Mouse (Mus musculus): ENCODE data around the gene Atp10a.
A peak's percentile ranks its signal among the peaks of the same experiment; 100 is the strongest.

Atp10a gene

GRCm38 (mm10) chr7:58742009-58742408 lies 86.0 kb downstream of the Atp10a start:
- Histone ChIP-seq H3K27me3 (ENCODE audit: control insufficient read depth, insufficient read depth, low read length, poor library complexity, severe bottlenecking) (no peaks in the 10 kb centered on the region), H3K36me3 (ENCODE audit: control insufficient read depth, insufficient read depth, low read length, poor library complexity, severe bottlenecking) (no peaks in the 10 kb centered on the region)
- DNase-seq (ENCODE audit: low read depth, low spot score), result no peak

DNA sequence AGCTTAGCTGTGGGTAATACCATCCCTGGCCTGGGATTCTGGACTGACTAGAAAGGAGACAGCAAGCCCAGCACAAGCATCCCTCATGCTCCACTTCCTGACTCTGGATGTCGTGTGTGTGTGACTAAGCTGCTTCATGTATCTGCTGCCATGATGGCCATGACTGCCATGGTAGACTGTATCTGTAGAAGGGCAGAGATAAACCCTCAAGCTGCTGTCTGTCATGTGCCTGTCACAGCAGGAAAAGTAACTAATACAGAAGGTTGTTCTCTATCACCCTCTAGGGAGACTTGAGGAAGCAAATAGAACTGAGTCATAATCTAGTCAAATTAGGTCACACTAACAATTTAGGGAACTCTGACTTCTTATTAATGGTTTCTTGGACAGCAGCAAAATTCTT lies 86.7 kb downstream of the Atp10a start:
- Histone ChIP-seq H3K27me3 (ENCODE audit: control insufficient read depth, insufficient read depth, low read length, poor library complexity, severe bottlenecking) (no peaks in the 10 kb centered on the region), H3K36me3 (ENCODE audit: control insufficient read depth, insufficient read depth, low read length, poor library complexity, severe bottlenecking) (no peaks in the 10 kb centered on the region)
- peak; percentile 42 for DNase-seq (ENCODE audit: low read depth, low spot score)

DNA sequence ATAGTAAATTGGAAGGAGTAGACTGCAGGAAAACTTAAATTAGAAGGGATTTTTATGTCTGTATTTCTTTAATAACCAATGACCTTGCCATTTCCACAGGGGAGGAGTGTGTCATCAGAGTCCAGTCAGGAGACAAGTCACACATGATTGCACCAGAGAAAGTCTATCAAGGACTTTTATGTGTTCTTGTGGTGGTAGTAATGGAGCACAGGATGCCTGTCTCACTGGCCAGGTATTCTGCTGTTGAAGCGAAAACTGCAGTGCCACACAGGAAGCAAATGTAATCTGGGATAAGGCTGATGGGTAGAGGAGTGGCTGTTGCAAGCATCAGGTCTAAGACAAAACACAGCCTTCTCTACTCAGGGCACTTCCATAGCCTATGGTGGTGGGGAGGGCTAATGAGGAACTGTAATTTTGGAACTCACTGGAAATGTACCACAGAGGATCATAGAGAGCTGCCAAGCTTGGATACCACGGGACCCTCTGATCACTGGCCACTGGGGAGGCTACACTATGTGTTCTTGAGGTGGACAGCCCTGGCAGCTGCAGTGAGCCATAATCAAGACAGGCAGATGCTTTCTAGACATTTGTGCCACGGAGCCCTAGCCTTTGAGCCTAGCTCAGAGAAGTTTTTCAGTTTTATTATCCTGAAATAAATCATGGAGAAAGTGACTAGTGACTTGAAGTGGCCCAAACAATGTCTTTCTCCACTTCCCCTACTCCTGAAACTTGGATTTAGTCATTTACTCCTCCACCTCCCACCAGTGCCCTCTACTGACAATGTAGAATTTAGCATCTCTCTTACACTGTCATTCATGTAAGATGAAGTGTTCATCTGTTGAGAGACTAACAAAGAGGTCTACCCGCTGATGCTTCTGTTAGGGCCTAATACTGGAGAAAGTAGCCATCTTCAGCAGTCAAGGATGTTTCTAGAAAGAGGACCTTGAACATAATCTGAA lies 87.7 kb downstream of the Atp10a start:
- H3K27me3 ChIP-seq (ENCODE audit: control insufficient read depth, insufficient read depth, low read length, poor library complexity, severe bottlenecking), result no peaks in the 10 kb centered on the region
- no peaks in the 10 kb centered on the region for H3K36me3 ChIP-seq (ENCODE audit: control insufficient read depth, insufficient read depth, low read length, poor library complexity, severe bottlenecking)
- DNase-seq (ENCODE audit: low read depth, low spot score), result no peak

DNA sequence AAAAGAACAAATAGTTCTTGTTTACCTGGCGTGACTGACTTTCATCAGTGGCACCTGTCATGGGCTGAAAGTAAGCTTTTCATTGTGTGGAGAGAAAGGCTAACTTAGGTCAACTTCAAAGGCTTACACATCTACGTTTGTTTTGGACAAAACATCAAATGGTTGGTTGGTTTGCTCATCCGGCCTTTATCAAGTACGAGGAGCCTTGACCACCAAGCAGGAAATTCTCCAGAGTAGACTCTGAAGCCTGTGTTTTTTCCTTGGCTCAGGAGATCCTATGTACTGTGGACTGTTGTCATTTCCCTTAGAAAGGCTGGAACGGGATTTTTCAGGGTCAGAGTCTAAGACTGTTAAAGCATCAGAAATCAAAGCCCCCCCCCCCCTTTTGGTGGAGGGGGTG lies 90.9 kb downstream of the Atp10a start:
- no peak for DNase-seq (ENCODE audit: low read depth, low spot score)
- H3K27me3 ChIP-seq (ENCODE audit: control insufficient read depth, insufficient read depth, low read length, poor library complexity, severe bottlenecking), result no peaks in the 10 kb centered on the region
- H3K36me3 ChIP-seq (ENCODE audit: control insufficient read depth, insufficient read depth, low read length, poor library complexity, severe bottlenecking), result no peaks in the 10 kb centered on the region

DNA sequence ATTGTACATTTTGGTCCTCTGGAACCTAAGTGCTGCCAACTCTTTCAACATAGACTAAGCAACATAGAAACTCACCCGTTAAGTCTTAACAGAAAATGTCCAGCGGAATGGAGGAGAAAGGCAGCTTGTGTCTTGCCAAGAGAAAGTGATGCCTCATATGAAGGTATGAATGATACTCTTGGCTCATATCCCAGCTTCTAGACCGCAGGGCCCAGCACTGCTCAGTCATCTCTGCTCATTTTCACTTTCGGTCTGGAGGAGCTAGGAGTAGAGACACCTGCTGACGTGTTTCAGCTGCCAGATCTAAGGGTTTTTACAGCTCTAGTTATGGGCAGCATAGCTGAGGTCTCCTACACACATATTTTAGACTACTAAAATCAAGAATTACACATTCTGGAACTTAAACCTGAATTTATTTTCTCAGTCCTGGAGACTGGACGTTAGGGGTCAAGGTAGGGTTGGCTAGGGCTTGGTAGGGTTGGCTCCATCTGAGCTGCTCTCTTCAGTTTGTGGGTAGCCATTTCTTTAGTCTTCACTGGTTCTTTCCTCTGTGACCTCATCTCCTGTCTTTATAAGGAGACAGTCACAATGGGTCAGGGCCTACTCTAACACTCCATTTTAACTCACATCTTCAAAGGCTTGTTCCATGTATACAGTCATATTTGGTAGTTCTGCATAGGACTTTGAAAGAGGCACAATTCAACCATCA lies 94.1 kb downstream of the Atp10a start:
- Histone ChIP-seq H3K36me3 (ENCODE audit: control insufficient read depth, insufficient read depth, low read length, poor library complexity, severe bottlenecking) (no peaks in the 10 kb centered on the region), H3K27me3 (ENCODE audit: control insufficient read depth, insufficient read depth, low read length, poor library complexity, severe bottlenecking) (no peaks in the 10 kb centered on the region)
- DNase-seq (ENCODE audit: low read depth, low spot score), result no peak

DNA sequence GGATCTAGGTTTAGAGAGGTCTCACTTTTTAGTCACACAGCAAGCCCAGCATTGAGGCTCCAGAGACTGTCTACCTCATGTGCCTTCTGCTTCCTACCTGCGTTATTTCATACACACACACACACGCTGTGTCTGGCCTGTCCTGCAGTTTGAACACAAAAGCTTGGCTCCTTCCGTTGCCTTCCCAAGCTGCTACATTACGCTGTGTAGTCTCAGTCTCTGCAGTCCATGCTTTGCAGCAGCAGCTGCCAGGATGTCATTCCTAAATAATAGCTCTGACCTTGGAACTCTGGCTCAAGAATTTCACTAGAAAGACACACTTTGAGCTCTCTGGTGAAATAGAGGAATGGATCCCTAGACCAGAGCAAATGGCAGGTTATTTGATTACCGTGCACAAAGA lies 96.1 kb downstream of the Atp10a start:
- no peaks in the 10 kb centered on the region for H3K36me3 ChIP-seq (ENCODE audit: control insufficient read depth, insufficient read depth, low read length, poor library complexity, severe bottlenecking)
- DNase-seq (ENCODE audit: low read depth, low spot score), result no peak
- H3K27me3 ChIP-seq (ENCODE audit: control insufficient read depth, insufficient read depth, low read length, poor library complexity, severe bottlenecking), result no peaks in the 10 kb centered on the region

DNA sequence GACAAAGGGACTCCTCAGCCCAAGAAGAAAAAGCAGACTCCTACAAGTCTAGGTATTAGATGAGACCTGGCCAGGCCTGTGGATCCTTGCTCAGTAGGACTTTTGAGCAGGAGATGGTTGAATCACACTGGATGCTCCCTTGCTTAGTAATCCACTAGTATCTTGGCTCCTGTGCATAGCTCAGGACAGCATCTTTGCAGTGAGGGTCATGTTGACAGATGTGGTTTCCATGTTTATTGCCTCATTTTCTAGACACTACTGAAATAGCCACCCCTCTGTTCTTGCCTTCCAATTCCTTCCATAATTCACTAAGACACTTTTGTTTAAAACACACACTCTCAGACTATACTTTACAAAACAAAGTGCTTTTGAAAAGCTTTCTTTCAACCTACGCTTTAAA lies 98.1 kb downstream of the Atp10a start:
- no peak for DNase-seq (ENCODE audit: low read depth, low spot score)
- H3K27me3 ChIP-seq (ENCODE audit: control insufficient read depth, insufficient read depth, low read length, poor library complexity, severe bottlenecking), result no peaks in the 10 kb centered on the region
- H3K36me3 ChIP-seq (ENCODE audit: control insufficient read depth, insufficient read depth, low read length, poor library complexity, severe bottlenecking), result no peaks in the 10 kb centered on the region

DNA sequence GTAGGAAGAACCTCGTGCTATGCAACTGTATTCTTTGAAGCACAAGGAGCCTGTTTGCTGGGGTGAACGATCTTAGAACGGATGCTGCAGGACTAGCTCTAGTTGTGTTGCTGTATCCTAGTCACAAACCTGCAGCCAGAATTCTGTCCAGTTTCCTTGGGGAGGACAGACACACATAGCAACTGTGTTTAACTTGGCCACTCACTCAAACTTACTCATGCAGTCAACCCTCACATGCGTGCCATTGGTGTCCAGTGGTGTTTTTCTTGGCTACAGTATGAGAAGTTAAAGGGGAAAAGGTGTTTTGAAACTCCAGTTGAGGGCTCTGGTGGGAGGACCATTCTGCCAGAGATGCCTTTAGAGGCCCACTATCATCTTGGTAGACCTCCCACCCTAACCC lies 98.6 kb downstream of the Atp10a start:
- DNase-seq (ENCODE audit: low read depth, low spot score), result no peak
- H3K27me3 ChIP-seq (ENCODE audit: control insufficient read depth, insufficient read depth, low read length, poor library complexity, severe bottlenecking), result no peaks in the 10 kb centered on the region
- no peaks in the 10 kb centered on the region for H3K36me3 ChIP-seq (ENCODE audit: control insufficient read depth, insufficient read depth, low read length, poor library complexity, severe bottlenecking)

GRCm38 (mm10) chr7:58755083-58755482 lies 99.1 kb downstream of the Atp10a start:
- DNase-seq (ENCODE audit: low read depth, low spot score), result no peak
- H3K27me3 ChIP-seq (ENCODE audit: control insufficient read depth, insufficient read depth, low read length, poor library complexity, severe bottlenecking), result no peaks in the 10 kb centered on the region
- no peaks in the 10 kb centered on the region for H3K36me3 ChIP-seq (ENCODE audit: control insufficient read depth, insufficient read depth, low read length, poor library complexity, severe bottlenecking)

GRCm38 (mm10) chr7:58755846-58756245 lies 99.9 kb downstream of the Atp10a start:
- Histone ChIP-seq H3K27me3 (ENCODE audit: control insufficient read depth, insufficient read depth, low read length, poor library complexity, severe bottlenecking) (no peaks in the 10 kb centered on the region), H3K36me3 (ENCODE audit: control insufficient read depth, insufficient read depth, low read length, poor library complexity, severe bottlenecking) (no peaks in the 10 kb centered on the region)
- no peak for DNase-seq (ENCODE audit: low read depth, low spot score)

DNA sequence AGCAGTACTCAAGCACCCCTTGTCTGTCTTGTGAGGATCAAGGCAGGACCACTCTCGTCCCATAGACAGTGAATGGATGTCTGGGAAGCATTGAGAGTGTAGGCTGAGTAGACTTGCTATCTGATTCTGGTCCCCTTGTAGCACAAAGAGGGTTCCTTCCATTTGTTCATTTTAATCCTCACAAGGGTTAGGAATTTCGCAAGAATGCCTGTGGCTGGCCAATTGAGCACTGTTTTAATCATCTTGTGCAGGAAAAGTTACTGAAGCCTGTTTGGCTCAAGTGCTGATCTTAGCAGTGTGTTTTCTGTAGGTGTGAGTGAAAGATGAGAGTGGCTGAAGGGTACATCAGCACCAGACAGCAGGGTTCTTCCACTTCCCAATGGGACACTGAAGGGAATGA lies 101.4 kb downstream of the Atp10a start:
- Histone ChIP-seq H3K27me3 (ENCODE audit: control insufficient read depth, insufficient read depth, low read length, poor library complexity, severe bottlenecking) (no peaks in the 10 kb centered on the region), H3K36me3 (ENCODE audit: control insufficient read depth, insufficient read depth, low read length, poor library complexity, severe bottlenecking) (no peaks in the 10 kb centered on the region)
- no peak for DNase-seq (ENCODE audit: low read depth, low spot score)

GRCm38 (mm10) chr7:58758396-58758795 lies 102.4 kb downstream of the Atp10a start:
- H3K27me3 ChIP-seq (ENCODE audit: control insufficient read depth, insufficient read depth, low read length, poor library complexity, severe bottlenecking), result no peaks in the 10 kb centered on the region
- no peaks in the 10 kb centered on the region for H3K36me3 ChIP-seq (ENCODE audit: control insufficient read depth, insufficient read depth, low read length, poor library complexity, severe bottlenecking)
- DNase-seq (ENCODE audit: low read depth, low spot score), result no peak

DNA sequence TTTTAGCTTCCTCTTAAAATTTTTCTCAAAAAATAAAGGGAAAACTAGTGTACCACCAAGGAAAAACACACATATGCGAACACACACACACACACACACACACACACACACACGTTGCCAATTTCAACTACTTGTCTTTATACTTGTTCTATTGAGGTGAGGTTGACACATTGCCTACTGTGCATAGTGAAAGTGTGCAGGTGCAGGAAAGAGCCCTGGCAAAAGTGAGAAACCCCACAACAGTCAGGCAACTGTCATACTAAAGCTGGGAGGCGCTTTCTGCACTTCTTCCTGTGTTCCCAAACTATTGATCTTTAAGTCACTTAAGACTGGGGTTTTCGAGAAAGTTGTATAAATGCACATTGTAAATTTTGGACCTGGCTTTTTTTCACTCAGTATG lies 103.3 kb downstream of the Atp10a start:
- no peaks in the 10 kb centered on the region for H3K36me3 ChIP-seq (ENCODE audit: control insufficient read depth, insufficient read depth, low read length, poor library complexity, severe bottlenecking)
- DNase-seq (ENCODE audit: low read depth, low spot score), result no peak
- no peaks in the 10 kb centered on the region for H3K27me3 ChIP-seq (ENCODE audit: control insufficient read depth, insufficient read depth, low read length, poor library complexity, severe bottlenecking)

GRCm38 (mm10) chr7:58767257-58767656 lies 111.3 kb downstream of the Atp10a start:
- Histone ChIP-seq H3K27me3 (ENCODE audit: control insufficient read depth, insufficient read depth, low read length, poor library complexity, severe bottlenecking) (no peaks in the 10 kb centered on the region), H3K36me3 (ENCODE audit: control insufficient read depth, insufficient read depth, low read length, poor library complexity, severe bottlenecking) (no peaks in the 10 kb centered on the region)
- DNase-seq (ENCODE audit: low read depth, low spot score), result no peak

DNA sequence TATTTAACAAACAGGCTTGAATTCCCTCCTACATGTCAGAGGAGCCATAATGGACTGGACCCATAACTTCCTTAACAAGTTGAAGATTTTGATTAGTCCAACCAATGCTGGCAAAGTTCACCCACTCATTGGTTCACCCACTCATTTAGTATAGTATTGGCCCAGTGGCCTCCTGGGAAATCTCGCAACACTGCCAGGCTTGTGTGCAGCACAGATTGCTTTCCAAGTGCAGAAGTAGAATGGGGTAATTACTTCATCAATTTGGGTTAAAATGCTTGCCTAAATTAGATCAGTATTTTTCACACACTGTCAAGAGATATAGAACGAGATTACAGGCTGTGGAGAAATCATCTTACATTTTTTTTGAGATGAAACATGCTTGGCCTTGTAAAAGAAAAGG lies 112.3 kb downstream of the Atp10a start:
- no peak for DNase-seq (ENCODE audit: low read depth, low spot score)
- H3K36me3 ChIP-seq (ENCODE audit: control insufficient read depth, insufficient read depth, low read length, poor library complexity, severe bottlenecking), result no peaks in the 10 kb centered on the region
- no peaks in the 10 kb centered on the region for H3K27me3 ChIP-seq (ENCODE audit: control insufficient read depth, insufficient read depth, low read length, poor library complexity, severe bottlenecking)

Measured in splenic B cell, adult 2 months (primary cell).